Mouse (Mus musculus): ENCODE measurements around the gene Chrm4.
A peak's percentile ranks its signal among the peaks of the same experiment; 100 is the strongest.

Chrm4 gene

GRCm38 (mm10) chr2:91963443-91963932, 36.4 kb downstream of the Chrm4 start:
- peak; percentile 98 for DNase-seq (ENCODE audit: low spot score)

- no peak for DNase-seq (ENCODE audit: low spot score)
These were observed 37.7 kb downstream of the Chrm4 start for GRCm38 (mm10) chr2:91964610-91965204.

- DNase-seq (ENCODE audit: low spot score), result no peak
These were observed 38.4 kb downstream of the Chrm4 start for GRCm38 (mm10) chr2:91965417-91965816.

- no peak for DNase-seq (ENCODE audit: low spot score)
These were observed 39.3 kb downstream of the Chrm4 start for GRCm38 (mm10) chr2:91966367-91966766.

GRCm38 (mm10) chr2:91967962-91968361, 40.9 kb downstream of the Chrm4 start:
- DNase-seq (ENCODE audit: low spot score), result no peak

- DNase-seq (ENCODE audit: low spot score), result no peak
These were observed 44.4 kb downstream of the Chrm4 start for GRCm38 (mm10) chr2:91971231-91972097.

GRCm38 (mm10) chr2:91972121-91972566, 45.1 kb downstream of the Chrm4 start:
- DNase-seq (ENCODE audit: low spot score), result no peak

GRCm38 (mm10) chr2:91973416-91974135, 46.5 kb downstream of the Chrm4 start:
- no peak for DNase-seq (ENCODE audit: low spot score)

GRCm38 (mm10) chr2:91975581-91976541, 48.8 kb downstream of the Chrm4 start, which contains the start of gene Dgkz:
Gene Dgkz, minus strand, starts transcription at chr2:91975864.
- no peak for DNase-seq (ENCODE audit: low spot score)

GRCm38 (mm10) chr2:91977960-91978359, 50.9 kb downstream of the Chrm4 start:
- DNase-seq (ENCODE audit: low spot score), result no peak
